Mouse (Mus musculus) adrenal gland, postnatal 36 days (tissue): Measurements from ENCODE around the gene Pygm. TPM values are rescaled to one million over a fixed set of nuclear protein-coding genes. Genes with fewer than 3 reads are reported as not detected.

Experiments used
- DNase-seq, 2 experiments: peaks; one replicate each; pipeline ENCODE4 v3.0.0; 2021; ENCODE audit warnings: mixed read lengths in 1 of 2
- total RNA-seq, 2 experiments: library from RNA; stranded (reverse); gene quantifications; 2 replicates each; pipeline ENCODE4 v1.2.3; 2021

Pygm gene
- total RNA-seq, 2 experiments from 2014 or later: 75.6 to 124 TPM

- DNase-seq: no peak
Measured at GRCm38 (mm10) chr19:6351431-6352106, 32.6 kb upstream of the Pygm start.

GRCm38 (mm10) chr19:6352107-6352505 is 32.1 kb upstream of the Pygm start:
- DNase-seq: no peak

GRCm38 (mm10) chr19:6354030-6354429 is 30.2 kb upstream of the Pygm start:
- no peak for DNase-seq

- DNase-seq: no peak
Measured at GRCm38 (mm10) chr19:6361291-6361690, 22.9 kb upstream of the Pygm start.

GRCm38 (mm10) chr19:6363091-6363410 is 21.1 kb upstream of the Pygm start:
- DNase-seq: no peak

- peak; percentile 100 for DNase-seq
Measured at GRCm38 (mm10) chr19:6363411-6364240, 20.6 kb upstream of the Pygm start, which contains the start of gene Sf1. Gene Sf1 (plus strand): TSS chr19:6363690.

- peak; percentile 94 to 95 for DNase-seq
Measured at GRCm38 (mm10) chr19:6364317-6364725, 19.9 kb upstream of the Pygm start.

- no peak for DNase-seq
Measured at GRCm38 (mm10) chr19:6364842-6365241, 19.4 kb upstream of the Pygm start.

GRCm38 (mm10) chr19:6370175-6370574 is 14.0 kb upstream of the Pygm start:
- DNase-seq: no peak

- DNase-seq: no peak
Measured at GRCm38 (mm10) chr19:6372433-6372832, 11.8 kb upstream of the Pygm start.

- DNase-seq: peak; percentile 88 to 92
Measured at GRCm38 (mm10) chr19:6373539-6374400, 10.4 kb upstream of the Pygm start.

GRCm38 (mm10) chr19:6374571-6374970 is 9.6 kb upstream of the Pygm start:
- no peak for DNase-seq

- DNase-seq: peak in 1 of 2 experiments; percentile 32
Measured at GRCm38 (mm10) chr19:6375423-6376254, 8.6 kb upstream of the Pygm start.

GRCm38 (mm10) chr19:6376255-6376564 is 8.0 kb upstream of the Pygm start:
- peak; percentile 64 to 79 for DNase-seq

- no peak for DNase-seq
Measured at GRCm38 (mm10) chr19:6376643-6377042, 7.6 kb upstream of the Pygm start.

GRCm38 (mm10) chr19:6377327-6378040 is 6.7 kb upstream of the Pygm start:
- DNase-seq: no peak

GRCm38 (mm10) chr19:6380411-6381166 is 3.6 kb upstream of the Pygm start:
- DNase-seq: no peak

GRCm38 (mm10) chr19:6381238-6381637 is 3.0 kb upstream of the Pygm start:
- DNase-seq: peak; percentile 18 to 35

- no peak for DNase-seq
Measured at GRCm38 (mm10) chr19:6382323-6382924, 1.8 kb upstream of the Pygm start.

- no peak for DNase-seq
Measured at GRCm38 (mm10) chr19:6383470-6383869, 729 bp upstream of the Pygm start.
